Mouse (Mus musculus) splenic B cell, adult 2 months (primary cell): Measurements from ENCODE around the gene Mob3b.

Experiments
- DNase-seq: peaks from one replicate; pipeline ENCODE4 v3.0.0-alpha.2; 2011; ENCODE audit warnings: low read depth, low spot score
- H3K27me3 ChIP-seq: 2 replicates; pipeline ENCODE4 v1.6.1; 2012; ENCODE audit warnings: mild to moderate bottlenecking, low read length, moderate library complexity, mixed read lengths; ENCODE audit not compliant: control insufficient read depth, poor library complexity, insufficient read depth, severe bottlenecking
- H3K36me3 ChIP-seq: 2 replicates; pipeline ENCODE4 v1.6.1; 2012; ENCODE audit warnings: mild to moderate bottlenecking, low read length, moderate library complexity, mixed read lengths; ENCODE audit not compliant: control insufficient read depth, poor library complexity, insufficient read depth, severe bottlenecking

Gene Mob3b

DNA sequence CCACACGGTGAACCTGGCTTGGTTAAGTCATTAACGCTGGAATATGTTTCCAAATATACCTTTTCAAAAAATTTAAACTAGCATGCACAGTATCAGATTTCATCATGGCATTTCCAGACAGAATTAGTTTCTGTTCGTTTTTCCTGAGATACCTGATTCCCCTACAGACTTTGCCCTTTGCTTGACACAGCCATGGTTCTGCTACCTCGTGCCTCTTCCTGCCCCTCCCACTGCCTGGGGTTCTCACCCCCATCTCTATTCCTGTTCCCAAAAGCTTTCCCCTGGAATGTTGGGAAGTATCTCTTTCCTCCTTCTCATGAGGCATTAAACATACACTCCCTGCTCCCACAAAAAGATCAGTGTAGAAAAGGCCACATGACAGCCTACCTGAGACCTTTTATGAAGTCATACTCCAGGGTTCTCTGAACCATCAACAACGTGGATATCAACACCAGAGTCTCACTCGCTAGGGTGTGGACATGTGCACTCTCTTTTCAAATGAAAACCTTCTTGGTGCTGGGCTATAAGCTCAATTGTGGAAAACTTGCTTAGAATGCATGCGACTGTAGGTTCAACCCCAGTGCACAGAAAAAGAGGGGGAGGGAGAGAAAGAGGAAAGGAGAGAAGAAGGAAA lies 71.1 kb downstream of the Mob3b start:
- H3K36me3 ChIP-seq = no peaks in the 10 kb centered on the region
- no peak for DNase-seq
- H3K27me3 ChIP-seq = no peaks in the 10 kb centered on the region

DNA sequence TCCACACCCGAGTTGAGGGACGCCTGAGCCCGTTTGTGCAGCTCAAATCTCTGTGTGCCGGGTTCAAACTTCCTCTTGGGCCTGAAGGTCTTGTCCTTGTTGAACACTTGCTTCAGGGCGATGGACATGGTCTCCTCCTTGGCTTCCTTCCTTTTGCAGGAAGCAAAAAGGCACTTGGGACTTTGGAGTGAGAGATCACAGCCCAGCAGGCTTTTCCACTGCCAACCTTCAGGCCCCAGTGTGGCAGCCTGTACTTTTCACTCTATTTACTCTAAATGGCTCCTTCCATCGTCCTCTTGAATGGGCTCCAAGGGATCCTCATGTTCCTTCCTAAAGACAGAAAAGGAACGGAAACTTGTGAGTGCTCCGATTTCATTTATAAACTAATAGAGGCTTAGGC lies 73.2 kb downstream of the Mob3b start:
- H3K27me3 ChIP-seq = no peaks in the 10 kb centered on the region
- no peaks in the 10 kb centered on the region for H3K36me3 ChIP-seq
- DNase-seq = no peak

DNA sequence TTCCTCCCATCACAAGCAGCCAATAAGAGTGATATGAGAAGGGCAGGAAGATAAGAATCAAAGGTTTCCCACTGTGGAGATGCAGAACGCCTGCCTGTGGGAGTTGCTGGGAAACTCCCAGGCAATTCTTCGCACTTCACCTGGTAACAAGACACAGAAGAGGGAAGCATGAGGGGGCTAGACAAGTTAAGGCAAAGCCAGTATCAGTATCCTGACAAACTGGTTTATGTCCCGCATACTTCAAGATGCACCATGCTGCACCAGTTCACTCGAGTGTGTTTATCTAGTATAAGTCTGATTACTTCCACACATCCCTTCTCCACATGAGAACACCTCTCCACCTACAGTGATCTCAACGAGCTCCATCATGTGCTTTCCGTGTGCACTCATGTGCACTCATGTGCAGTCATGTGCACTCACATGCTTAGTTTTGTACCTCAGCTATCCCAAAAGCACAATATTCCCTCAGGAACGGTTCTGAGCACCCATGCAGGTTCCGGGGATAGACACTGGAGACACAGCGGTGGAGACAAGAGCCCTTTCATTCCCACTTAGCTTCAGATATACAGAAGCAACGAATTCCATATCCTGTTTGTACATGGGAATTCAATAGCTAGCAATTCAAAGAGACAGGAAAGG lies 74.7 kb downstream of the Mob3b start:
- DNase-seq = no peak
- H3K27me3 ChIP-seq = no peaks in the 10 kb centered on the region
- no peaks in the 10 kb centered on the region for H3K36me3 ChIP-seq

DNA sequence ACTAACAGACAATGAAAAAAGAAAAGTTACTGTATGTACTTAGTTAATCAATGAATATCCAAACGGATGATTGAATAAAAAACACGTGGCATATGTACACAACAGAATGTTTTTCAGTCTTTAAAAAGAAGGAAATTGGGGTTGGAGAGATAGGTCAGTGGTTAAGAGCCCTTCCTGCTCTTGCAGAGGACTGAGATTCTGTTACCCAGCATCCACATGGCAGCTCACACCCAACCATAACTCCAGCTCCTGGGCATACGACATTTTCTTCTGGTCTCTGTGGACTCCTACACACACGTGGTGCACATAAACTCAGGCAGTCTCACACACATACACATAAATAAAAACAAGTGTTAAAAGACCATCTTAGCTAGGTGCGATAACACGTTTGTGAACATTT lies 77.0 kb downstream of the Mob3b start:
- Histone ChIP-seq H3K36me3 (no peaks in the 10 kb centered on the region), H3K27me3 (no peaks in the 10 kb centered on the region)
- no peak for DNase-seq

DNA sequence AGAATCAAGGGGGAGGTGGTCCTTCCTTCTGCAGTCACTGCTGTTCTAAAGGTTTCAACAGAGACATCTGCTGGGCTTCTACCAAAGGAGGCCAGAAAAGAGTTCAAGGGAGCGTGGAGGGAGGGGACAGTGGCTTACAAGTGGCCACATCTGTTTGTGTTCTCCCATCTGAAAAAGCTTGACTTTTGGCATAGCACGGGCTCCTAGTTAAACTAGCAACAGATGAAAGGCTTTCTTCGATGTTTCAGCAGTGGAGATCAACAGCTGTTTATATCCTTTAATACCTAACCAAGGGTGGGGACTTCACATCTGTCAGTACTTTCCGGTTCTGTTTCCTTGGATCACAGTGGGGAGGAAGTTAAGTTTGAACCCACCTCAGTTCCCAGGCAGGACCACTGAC lies 88.5 kb downstream of the Mob3b start:
- no peaks in the 10 kb centered on the region for H3K27me3 ChIP-seq
- DNase-seq = no peak
- H3K36me3 ChIP-seq = no peaks in the 10 kb centered on the region

DNA sequence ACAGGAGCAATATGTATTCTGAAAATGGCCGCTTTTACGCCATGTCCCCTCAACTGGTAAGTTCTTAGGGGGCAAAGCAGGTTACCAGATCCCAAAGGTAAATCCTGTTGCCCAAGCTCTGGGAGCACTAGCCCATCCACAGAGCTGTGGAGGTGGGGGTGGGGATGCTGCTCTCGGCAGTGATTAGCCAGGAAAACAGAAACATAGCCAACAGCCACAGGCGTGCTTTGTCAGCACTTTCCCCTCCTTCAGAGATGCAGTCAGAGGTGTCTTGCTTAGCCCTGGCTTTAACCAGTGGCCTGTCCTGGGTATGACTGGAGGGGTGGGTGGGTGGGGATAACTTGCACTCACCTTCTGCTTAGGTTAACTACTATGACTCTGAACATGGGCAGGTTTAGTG lies 91.1 kb downstream of the Mob3b start:
- Histone ChIP-seq H3K36me3 (no peaks in the 10 kb centered on the region), H3K27me3 (no peaks in the 10 kb centered on the region; the same call in 1 of the 2 replicates)
- DNase-seq = no peak

DNA sequence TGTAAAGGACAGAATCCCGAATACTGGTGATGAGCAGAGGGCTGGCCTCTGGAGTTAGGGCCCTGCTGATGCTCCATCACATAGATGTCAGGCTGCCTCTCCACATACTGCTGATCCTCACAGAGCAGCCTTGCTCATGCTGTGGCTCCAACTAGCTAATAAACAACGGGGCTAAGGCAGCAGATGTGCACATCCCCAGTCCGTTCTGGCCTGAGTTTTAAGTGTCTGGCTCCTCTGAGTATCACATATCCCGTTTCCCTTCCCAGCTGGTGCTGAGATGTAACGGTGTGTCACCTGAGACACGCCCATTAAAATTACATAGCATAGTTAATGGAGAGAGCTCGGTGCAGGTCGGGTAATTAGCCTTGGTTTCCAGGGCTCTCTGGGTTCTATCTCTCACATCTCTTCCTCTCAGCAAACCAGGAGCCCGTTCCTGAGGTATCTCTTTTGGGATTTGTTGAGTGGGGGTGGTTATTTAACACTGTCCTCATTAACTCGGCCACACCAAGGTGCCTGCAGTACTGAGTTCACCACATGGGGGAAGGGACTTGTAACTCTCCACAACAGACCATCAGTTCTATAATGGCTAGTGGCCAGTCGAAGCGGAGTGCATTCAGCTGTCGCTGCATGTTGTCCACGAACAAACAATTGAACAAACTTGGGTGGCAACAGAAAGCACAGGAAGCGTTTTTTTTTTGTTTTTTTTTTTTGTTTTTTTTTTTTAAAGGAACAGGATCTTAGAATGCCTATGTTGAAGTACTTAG lies 92.0 kb downstream of the Mob3b start:
- H3K27me3 ChIP-seq = no peaks in the 10 kb centered on the region; the same call in 1 of the 2 replicates
- H3K36me3 ChIP-seq = no peaks in the 10 kb centered on the region
- DNase-seq = no peak

DNA sequence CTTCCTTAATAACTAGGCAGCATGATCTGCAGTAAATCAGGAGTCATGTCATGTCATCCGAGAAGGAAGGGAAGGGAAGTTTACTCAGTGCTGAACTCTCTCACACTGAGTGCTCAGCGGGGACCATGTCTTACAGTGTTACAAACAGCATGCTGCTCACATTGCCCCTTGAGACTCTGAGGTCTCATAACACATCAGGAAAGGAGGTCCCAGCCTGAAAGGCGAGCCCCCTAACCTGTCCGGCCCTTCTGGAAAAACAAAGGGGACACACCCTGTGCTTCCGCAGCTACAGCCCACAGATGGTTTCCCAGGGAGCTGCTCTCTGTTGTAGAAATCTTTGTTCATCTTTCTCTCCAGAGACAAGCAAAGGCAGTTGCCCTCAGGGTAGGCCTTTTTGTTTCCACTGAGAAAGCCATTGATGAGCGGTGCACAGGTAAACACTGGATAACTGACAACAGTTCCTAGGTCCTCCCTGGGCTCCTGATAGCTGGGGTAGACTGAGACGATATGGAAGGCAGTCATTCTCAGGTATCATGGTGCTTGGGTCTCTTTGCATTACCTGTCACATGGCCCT lies 94.1 kb downstream of the Mob3b start:
- H3K27me3 ChIP-seq = no peaks in the 10 kb centered on the region; the same call in 1 of the 2 replicates
- DNase-seq = no peak
- no peaks in the 10 kb centered on the region for H3K36me3 ChIP-seq

DNA sequence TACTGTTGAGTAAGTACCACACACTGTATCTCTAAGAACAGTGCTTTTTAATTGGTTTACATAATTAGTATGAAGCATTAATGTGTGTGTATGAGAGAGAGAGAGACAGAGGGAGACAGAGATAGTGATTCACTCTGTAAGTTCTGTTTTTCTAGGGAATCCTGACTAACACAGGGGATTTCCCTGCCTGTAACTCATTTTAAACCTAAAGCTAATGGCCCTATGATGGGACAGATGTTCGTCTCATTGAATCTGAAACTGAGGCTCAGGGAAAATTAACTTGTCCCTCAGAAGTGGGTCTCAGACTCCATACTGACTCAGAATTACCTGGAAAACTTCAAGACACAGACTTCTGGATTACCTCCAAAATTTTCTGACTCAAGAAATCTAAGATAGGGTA lies 96.3 kb downstream of the Mob3b start:
- Histone ChIP-seq H3K27me3 (no peaks in the 10 kb centered on the region; the same call in 1 of the 2 replicates), H3K36me3 (no peaks in the 10 kb centered on the region)
- no peak for DNase-seq

DNA sequence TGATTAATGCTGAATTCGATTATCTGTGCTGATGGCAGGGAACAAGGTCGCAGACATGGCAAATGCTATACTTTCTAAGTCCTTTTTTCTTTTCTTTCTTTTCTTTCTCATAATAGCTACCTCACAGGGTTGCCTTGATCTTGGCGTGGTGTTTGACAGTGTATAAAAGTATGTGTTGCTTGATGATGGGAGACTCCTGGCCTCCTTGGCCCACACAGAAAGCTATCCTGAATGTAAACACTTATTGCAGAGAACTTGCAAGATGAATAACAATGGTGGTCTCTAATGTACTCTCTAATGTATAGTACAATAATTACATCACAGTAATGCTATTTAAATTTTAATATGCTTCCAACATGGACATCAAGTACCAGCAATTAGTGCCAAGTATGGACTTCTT lies 96.9 kb downstream of the Mob3b start:
- no peaks in the 10 kb centered on the region; the same call in 1 of the 2 replicates for H3K27me3 ChIP-seq
- DNase-seq = no peak
- no peaks in the 10 kb centered on the region for H3K36me3 ChIP-seq

DNA sequence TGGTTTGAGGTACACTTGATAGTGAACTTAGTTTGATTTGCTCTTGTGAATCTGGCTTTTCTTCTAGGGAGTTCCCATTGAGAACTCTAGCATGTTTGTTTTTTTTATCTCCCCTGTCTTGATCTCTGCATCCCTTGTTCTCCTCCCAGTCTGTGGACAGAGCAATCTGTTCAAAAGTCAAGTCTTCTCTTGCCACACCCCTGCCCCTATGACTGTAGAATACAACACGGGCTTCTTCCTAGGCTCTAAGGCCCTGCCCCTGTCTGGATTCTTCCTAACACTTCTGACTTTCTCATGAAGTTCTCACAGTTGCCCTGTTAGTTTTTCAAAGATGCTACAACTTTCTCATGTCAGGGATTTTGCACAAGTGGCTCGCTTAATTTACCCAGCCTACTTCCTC lies 102.9 kb downstream of the Mob3b start:
- H3K27me3 ChIP-seq = no peaks in the 10 kb centered on the region
- H3K36me3 ChIP-seq = no peaks in the 10 kb centered on the region
- DNase-seq = no peak

DNA sequence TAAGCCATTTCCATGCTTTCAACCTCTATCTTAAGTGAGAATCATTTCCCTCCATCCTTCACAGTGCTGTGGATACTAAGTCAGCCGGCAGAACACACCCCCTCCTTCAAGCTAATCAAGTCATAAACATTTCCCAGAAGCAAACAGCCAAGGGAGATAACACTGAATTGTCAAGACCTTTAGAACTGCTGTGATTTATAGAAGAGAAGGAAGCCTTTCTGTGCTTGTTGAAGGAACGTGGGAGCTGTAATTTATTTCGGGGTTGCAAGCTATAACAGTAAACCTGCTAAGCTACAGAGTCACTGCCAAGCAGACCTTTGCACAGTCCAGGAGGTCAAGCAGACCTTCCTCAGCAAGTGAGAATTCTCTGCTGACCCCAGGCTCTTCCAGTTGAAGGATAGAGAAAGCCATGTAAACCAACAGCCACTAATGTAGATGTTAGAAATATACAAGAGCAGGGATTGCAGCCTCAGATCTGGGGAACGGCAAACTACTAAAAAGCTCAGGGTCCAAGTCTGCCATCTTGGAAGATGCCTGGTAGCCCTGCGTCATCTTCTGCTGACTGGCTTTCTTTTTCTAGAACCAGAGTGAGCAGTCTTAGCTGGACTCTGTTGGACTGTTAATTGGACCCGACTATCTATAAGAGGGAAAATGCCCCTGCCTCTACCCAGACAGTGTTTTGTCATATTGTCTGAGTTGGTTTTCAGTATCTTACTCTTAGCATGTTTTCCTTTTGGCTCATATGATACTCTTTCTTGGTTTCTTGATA lies 104.9 kb downstream of the Mob3b start:
- DNase-seq = no peak
- Histone ChIP-seq H3K36me3 (no peaks in the 10 kb centered on the region), H3K27me3 (no peaks in the 10 kb centered on the region)

DNA sequence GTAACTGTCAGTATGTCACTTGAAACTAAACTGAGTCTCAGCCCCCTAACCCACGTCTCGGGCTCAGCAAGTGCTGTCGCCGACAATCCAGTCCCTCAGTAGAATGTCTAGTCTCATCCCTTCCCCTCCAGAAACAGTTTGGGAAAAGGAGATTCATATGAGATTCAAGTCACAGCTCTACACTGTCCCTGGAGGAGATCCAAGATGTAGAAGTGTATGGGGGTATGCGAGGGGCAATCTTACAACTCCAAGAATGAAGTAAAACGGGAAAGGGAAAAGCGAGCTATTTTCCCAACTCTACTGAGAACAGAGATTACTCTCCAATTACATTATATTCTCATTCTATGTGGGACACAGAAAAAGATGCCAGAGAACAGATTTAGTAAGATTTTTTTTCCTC lies 106.1 kb downstream of the Mob3b start:
- no peak for DNase-seq
- Histone ChIP-seq H3K36me3 (no peaks in the 10 kb centered on the region), H3K27me3 (no peaks in the 10 kb centered on the region)

DNA sequence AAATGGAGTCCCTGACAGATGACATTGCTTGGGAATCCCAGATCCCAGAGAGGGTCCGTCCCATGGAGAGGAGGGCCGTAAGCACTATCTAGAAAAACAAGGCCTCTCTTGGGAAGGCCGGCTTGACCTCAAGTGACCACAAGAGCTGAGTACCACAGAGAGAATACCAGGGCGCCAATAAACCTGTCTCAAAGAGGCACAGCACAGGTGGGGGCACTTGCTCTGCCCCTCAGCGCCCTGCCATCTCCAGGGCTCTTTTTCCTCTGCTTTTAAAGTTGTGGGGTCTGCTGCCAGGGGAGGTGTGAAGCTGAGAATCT lies 107.6 kb downstream of the Mob3b start:
- H3K27me3 ChIP-seq = no peaks in the 10 kb centered on the region
- H3K36me3 ChIP-seq = no peaks in the 10 kb centered on the region
- DNase-seq = no peak
